Mouse (Mus musculus) spleen, adult 2 months (tissue): ENCODE data around the gene Mfn1. TPM values are rescaled to one million over a fixed set of nuclear protein-coding genes. Genes with fewer than 3 reads are reported as not detected.

Experiments
- DNase-seq, 2 experiments: peaks; one replicate each; pipeline versions ENCODE4 v3.0.0 to v3.0.0-alpha.2; 2012 to 2021; ENCODE audit warnings: low spot score in 2 of 2, low read depth in 1 of 2
- H3K27ac ChIP-seq: fragments of 200-500 bp; 2 replicates; pipeline ENCODE4 v1.5.1; 2012; ENCODE audit warnings: low read length, inconsistent platforms; ENCODE audit not compliant: insufficient read depth
- H3K27me3 ChIP-seq: fragments of 200-500 bp; 2 replicates; pipeline ENCODE4 v1.6.1; 2012; ENCODE audit warnings: mild to moderate bottlenecking, moderate library complexity, low read length, inconsistent platforms; ENCODE audit not compliant: control insufficient read depth, insufficient read depth
- H3K36me3 ChIP-seq: fragments of 200-500 bp; 2 replicates; pipeline ENCODE4 v1.6.1; 2012; ENCODE audit warnings: mild to moderate bottlenecking, low read length, inconsistent platforms; ENCODE audit not compliant: control insufficient read depth, insufficient read depth
- H3K4me1 ChIP-seq: fragments of 200-500 bp; 2 replicates; pipeline ENCODE4 v1.6.1; 2011; ENCODE audit warnings: inconsistent platforms; ENCODE audit not compliant: control insufficient read depth, insufficient read depth, insufficient read length
- H3K4me3 ChIP-seq: fragments of 200-500 bp; 2 replicates; pipeline ENCODE4 v1.5.1; 2011; ENCODE audit warnings: mild to moderate bottlenecking, inconsistent platforms; ENCODE audit not compliant: insufficient read depth, insufficient read length; ENCODE audit errors: extremely low read depth
- CTCF ChIP-seq: fragments of 200-500 bp; IDR thresholded peaks from 2 replicates; pipeline ENCODE4 v1.5.1; 2011; ENCODE audit warnings: mild to moderate bottlenecking, inconsistent platforms; ENCODE audit not compliant: insufficient read depth, insufficient read length, insufficient replicate concordance; ENCODE audit errors: extremely low read depth
- POLR2A ChIP-seq: fragments of 200-500 bp; IDR thresholded peaks from 2 replicates; pipeline ENCODE4 v1.6.1; 2011; ENCODE audit warnings: low read depth, low read length, inconsistent platforms
- WGBS: fragments of 180-500 bp; shearing (Covaris S2); methylation state at CpG from one replicate; pipeline ENCODE4 v1.1.7; 2018; 5-methylcytosine and 5-hydroxymethylcytosine counted together
- polyA plus RNA-seq: library from polyadenylated mRNA; depleted of rRNA; stranded (reverse); fragments of >200 nt; gene quantifications from 2 replicates; pipeline ENCODE4 v1.2.3, GENCODE M21; 2012

Mfn1 gene
- polyA plus RNA-seq, 1 experiment: 3.4 TPM

- no peaks in the 10 kb centered on the region for H3K36me3 ChIP-seq
- no peaks in the 10 kb centered on the region for H3K27me3 ChIP-seq
- peaks cover 8% of the 10 kb centered on the region; the same call in 1 of the 2 replicates for H3K4me1 ChIP-seq
- no peak overlapping the region for H3K4me3 ChIP-seq
- TF ChIP-seq POLR2A (no peak), CTCF (no peak)
- no peak overlapping the region for H3K27ac ChIP-seq
- WGBS: 95% methylated on average over 2 of the region's 2 CpGs
- DNase-seq: no peak
Observed at GRCm38 (mm10) chr3:32500346-32500745, 28.9 kb upstream of the Mfn1 start.

- WGBS: 74% methylated on average over 3 of the region's 3 CpGs
- no peaks in the 10 kb centered on the region for H3K4me1 ChIP-seq
- no peak for DNase-seq
Observed at GRCm38 (mm10) chr3:32505841-32506240, 23.4 kb upstream of the Mfn1 start.

GRCm38 (mm10) chr3:32506366-32507225 is 22.7 kb upstream of the Mfn1 start:
- Histone ChIP-seq H3K4me3 (no peak overlapping the region), H3K36me3 (no peaks in the 10 kb centered on the region), H3K27ac (no peak overlapping the region), H3K27me3 (no peaks in the 10 kb centered on the region), H3K4me1 (no peaks in the 10 kb centered on the region)
- 80% methylated on average over 11 of the region's 11 CpGs for WGBS
- TF ChIP-seq POLR2A (no peak), CTCF (no peak)
- no peak for DNase-seq

More at GRCm38 (mm10) chr3:32505841-32506240, 23.4 kb upstream of the Mfn1 start:
- H3K36me3 ChIP-seq: no peaks in the 10 kb centered on the region
- H3K4me3 ChIP-seq: no peak overlapping the region
- no peak for TF ChIP-seq CTCF
- TF ChIP-seq POLR2A: no peak
- no peaks in the 10 kb centered on the region for H3K27me3 ChIP-seq
- no peak overlapping the region for H3K27ac ChIP-seq

GRCm38 (mm10) chr3:32508666-32509324 is 20.5 kb upstream of the Mfn1 start:
- H3K27ac ChIP-seq: peak overlapping the region; percentile 35; the same call in 1 of the 2 replicates
- H3K4me3 ChIP-seq: no peak overlapping the region; the same call in 1 of the 2 replicates
- TF ChIP-seq POLR2A (no peak), CTCF (peak; percentile 73; the same call in 1 of the 2 replicates)
- H3K4me1 ChIP-seq: no peaks in the 10 kb centered on the region
- WGBS: 1% methylated on average over 17 of the region's 17 CpGs
- H3K27me3 ChIP-seq: no peaks in the 10 kb centered on the region
- H3K36me3 ChIP-seq: no peaks in the 10 kb centered on the region
- peak; percentile 69 to 79 for DNase-seq

GRCm38 (mm10) chr3:32509496-32510374 is 19.5 kb upstream of the Mfn1 start, which contains the start of gene Zfp639:
Gene Zfp639, plus strand, starts transcription at chr3:32510259.
- Histone ChIP-seq H3K4me1 (no peaks in the 10 kb centered on the region), H3K36me3 (no peaks in the 10 kb centered on the region; the same call in 1 of the 2 replicates), H3K27ac (peak within 1 kb of the TSS; percentile 74), H3K4me3 (peak within 1 kb of the TSS; percentile 68), H3K27me3 (no peaks in the 10 kb centered on the region)
- TF ChIP-seq POLR2A (no peak), CTCF (no peak)
- no peak for DNase-seq
- WGBS: 15% methylated on average over 24 of the region's 24 CpGs
